9 mouse cellular contexts compared by ENCODE assay signal in genomic region chr6:28420865-28421264, GRCm38 (mm10). TPM values are rescaled to one million over a fixed set of nuclear protein-coding genes. Genes with fewer than 3 reads are reported as not detected.
DNase-seq lines count a peak whose midpoint lies in the region; ATAC-seq and TF ChIP-seq lines count a peak whose summit lies in the region.
"Had no signal": no experiment of that assay in that cellular context is flagged by ENCODE, and none has a peak within 500 bp of the region (broad histone marks: within the 10 kb centered on the region; RNA-seq: fewer than 3 reads in every experiment).

No protein-coding gene starts in this region.

- peaks cover 9% of the 10 kb centered on the region for H3K36me3 ChIP-seq in liver, adult 2 months (ENCODE audit: control insufficient read depth, insufficient read depth, low read length)
- H3K36me3 ChIP-seq in embryonic facial prominence, embryonic 14.5 days (ENCODE audit: control insufficient read depth, insufficient read depth, low read length), result peaks cover 31% of the 10 kb centered on the region
- peaks cover 10% of the 10 kb centered on the region; the same call in 1 of the 2 replicates for H3K36me3 ChIP-seq in intestine, embryonic 16.5 days (ENCODE audit: control insufficient read depth, insufficient read depth, low read length)
- peaks cover 35% of the 10 kb centered on the region for H3K36me3 ChIP-seq in neural tube, embryonic 12.5 days

- no peak for TF ChIP-seq CTCF in liver, adult 2 months (IDR thresholded peaks at IDR 0.05; ENCODE audit: low read depth, low read length)

- no peaks in the 10 kb centered on the region for H3K9me3 ChIP-seq in embryonic facial prominence, embryonic 14.5 days (ENCODE audit: control insufficient read depth, low read length)
- H3K9me3 ChIP-seq in intestine, embryonic 16.5 days (ENCODE audit: control insufficient read depth, low read length), result no peaks in the 10 kb centered on the region
- no peaks in the 10 kb centered on the region for H3K9me3 ChIP-seq in neural tube, embryonic 12.5 days

- WGBS in liver, adult 2 months, result 4% methylated on average over 13 of the region's 13 CpGs
- 16% methylated on average over 13 of the region's 13 CpGs for WGBS in embryonic facial prominence, embryonic 14.5 days
- 17% methylated on average over 13 of the region's 13 CpGs for WGBS in intestine, embryonic 16.5 days
- WGBS in neural tube, embryonic 12.5 days, result 23% methylated on average over 13 of the region's 13 CpGs

- ATAC-seq in embryonic facial prominence, embryonic 14.5 days (ENCODE audit: low read depth), result no peak
- no peak for ATAC-seq in intestine, embryonic 16.5 days
- no peak for ATAC-seq in neural tube, embryonic 12.5 days (ENCODE audit: low FRiP score, low read depth)

- H3K4me1 ChIP-seq in liver, adult 2 months (ENCODE audit: control insufficient read depth, insufficient read depth, low read length), result peaks cover 37% of the 10 kb centered on the region
- peaks cover 24% of the 10 kb centered on the region for H3K4me1 ChIP-seq in embryonic facial prominence, embryonic 14.5 days (ENCODE audit: control insufficient read depth, insufficient read depth, low read length)
- peaks cover 29% of the 10 kb centered on the region for H3K4me1 ChIP-seq in intestine, embryonic 16.5 days (ENCODE audit: control insufficient read depth, insufficient read depth, low read length)
- H3K4me1 ChIP-seq in neural tube, embryonic 12.5 days, result peaks cover 36% of the 10 kb centered on the region

- peak overlapping the region; percentile 66 for H3K4me3 ChIP-seq in liver, adult 2 months (ENCODE audit: insufficient read depth, low read depth, low read length)
- peak overlapping the region; percentile 85 for H3K4me3 ChIP-seq in embryonic facial prominence, embryonic 14.5 days (ENCODE audit: low read depth, low read length)
- H3K4me3 ChIP-seq in intestine, embryonic 16.5 days (ENCODE audit: low read length), result peak overlapping the region; percentile 88
- peak overlapping the region; percentile 84 for H3K4me3 ChIP-seq in neural tube, embryonic 12.5 days

- DNase-seq in liver, adult 2 months (ENCODE audit: extremely low read depth, low read depth, low spot score), result peak; percentile 28
- DNase-seq in liver, result no peak
- DNase-seq in embryonic facial prominence, embryonic 14.5 days (ENCODE audit: low spot score), result no peak
- no peak for DNase-seq in T-cell, adult 2 months (ENCODE audit: low spot score)
- DNase-seq in urinary bladder, postnatal 4 days (ENCODE audit: low spot score in 2 of 2), result no peak
- no peak for DNase-seq in gastrocnemius, postnatal 25 days

- peaks cover 20% of the 10 kb centered on the region; the same call in 1 of the 2 replicates for H3K79me2 ChIP-seq in liver, adult 2 months (ENCODE audit: control insufficient read depth, insufficient read depth, low read length)

- no peaks in the 10 kb centered on the region for H3K27me3 ChIP-seq in liver, adult 2 months (ENCODE audit: control insufficient read depth, insufficient read depth, low read length)
- no peaks in the 10 kb centered on the region for H3K27me3 ChIP-seq in embryonic facial prominence, embryonic 14.5 days (replicated peaks; ENCODE audit: control insufficient read depth, insufficient read depth, low read length)
- H3K27me3 ChIP-seq in intestine, embryonic 16.5 days (replicated peaks; ENCODE audit: control insufficient read depth, insufficient read depth, low read length), result no peaks in the 10 kb centered on the region
- no peaks in the 10 kb centered on the region for H3K27me3 ChIP-seq in neural tube, embryonic 12.5 days (replicated peaks)

- TF ChIP-seq POLR2A in liver, adult 2 months (IDR thresholded peaks at IDR 0.05; ENCODE audit: extremely low read depth, insufficient read depth, low read length), result no peak

- peak overlapping the region; percentile 81 for H3K9ac ChIP-seq in liver, adult 2 months (ENCODE audit: low read depth, low read length)
- peak overlapping the region; percentile 84 for H3K9ac ChIP-seq in embryonic facial prominence, embryonic 14.5 days (ENCODE audit: low read depth, low read length)
- H3K9ac ChIP-seq in intestine, embryonic 16.5 days (ENCODE audit: low read depth, low read length), result peak overlapping the region; percentile 86
- peak overlapping the region; percentile 85 for H3K9ac ChIP-seq in neural tube, embryonic 12.5 days

- peak overlapping the region; percentile 72 for H3K27ac ChIP-seq in liver, adult 2 months (replicated peaks; ENCODE audit: insufficient read depth, low read depth, low read length)
- H3K27ac ChIP-seq in embryonic facial prominence, embryonic 14.5 days (replicated peaks; ENCODE audit: low read depth, low read length), result peak overlapping the region; percentile 54; the same call in 1 of the 2 replicates
- H3K27ac ChIP-seq in intestine, embryonic 16.5 days (ENCODE audit: low read length), result peak overlapping the region; percentile 81
- no peak overlapping the region; the same call in 1 of the 2 replicates for H3K27ac ChIP-seq in neural tube, embryonic 12.5 days

- peak overlapping the region; percentile 85 for H3K4me2 ChIP-seq in embryonic facial prominence, embryonic 14.5 days (ENCODE audit: low read depth, low read length)
- H3K4me2 ChIP-seq in intestine, embryonic 16.5 days (ENCODE audit: low read depth, low read length), result peak overlapping the region; percentile 93
- H3K4me2 ChIP-seq in neural tube, embryonic 12.5 days (replicated peaks), result peak overlapping the region; percentile 91

RNA-seq across cellular contexts. Expression of gene Arf5, which starts 2.5 kb away (rescaled TPM):
- total RNA-seq in liver, adult 2 months (2014; rRNA removed), result 165 and 194 TPM in 2 replicates
- 215 and 326 TPM in 2 replicates for polyA plus RNA-seq in liver, adult 2 months (2012; rRNA removed)
- 353 and 373 TPM in 2 replicates for polyA plus RNA-seq in embryonic facial prominence, embryonic 14.5 days (2014; fragmentation: Nextera tagmentation; extraction: Ambion mirVana)
- polyA plus RNA-seq in intestine, embryonic 16.5 days (2015; fragmentation: Nextera tagmentation; extraction: Ambion mirVana), result 271 and 273 TPM in 2 replicates
- 346 and 362 TPM in 2 replicates for polyA plus RNA-seq in neural tube, embryonic 12.5 days (2016; fragmentation: Nextera tagmentation; extraction: Ambion mirVana)
- total RNA-seq in gastrocnemius, postnatal 25 days (2021), result 10 to 100 TPM; 79.8 to 88.0 TPM

RNA-seq across cellular contexts. Expression of gene Fscn3, which starts 6.7 kb away (rescaled TPM):
- 0.09 TPM in 1 of 2 replicates, not detected in the other for total RNA-seq in liver, adult 2 months (2014; rRNA removed)
- 0.06 TPM in 1 of 2 replicates, not detected in the other for polyA plus RNA-seq in liver, adult 2 months (2012; rRNA removed)
- polyA plus RNA-seq in embryonic facial prominence, embryonic 14.5 days (2014; fragmentation: Nextera tagmentation; extraction: Ambion mirVana), result not detected in 2 replicates
- polyA plus RNA-seq in intestine, embryonic 16.5 days (2015; fragmentation: Nextera tagmentation; extraction: Ambion mirVana), result 0.07 TPM in 1 of 2 replicates, not detected in the other
- not detected in 2 replicates for polyA plus RNA-seq in neural tube, embryonic 12.5 days (2016; fragmentation: Nextera tagmentation; extraction: Ambion mirVana)
- not detected for total RNA-seq in gastrocnemius, postnatal 25 days (2021)

RNA-seq across cellular contexts. Expression of gene Gcc1, which starts 7.3 kb away (rescaled TPM):
- 9.9 and 12.0 TPM in 2 replicates for total RNA-seq in liver, adult 2 months (2014; rRNA removed)
- 3.9 and 4.3 TPM in 2 replicates for polyA plus RNA-seq in liver, adult 2 months (2012; rRNA removed)
- 6.8 and 8.4 TPM in 2 replicates for polyA plus RNA-seq in embryonic facial prominence, embryonic 14.5 days (2014; fragmentation: Nextera tagmentation; extraction: Ambion mirVana)
- polyA plus RNA-seq in intestine, embryonic 16.5 days (2015; fragmentation: Nextera tagmentation; extraction: Ambion mirVana), result 8.4 and 8.6 TPM in 2 replicates
- 12.8 and 13.8 TPM in 2 replicates for polyA plus RNA-seq in neural tube, embryonic 12.5 days (2016; fragmentation: Nextera tagmentation; extraction: Ambion mirVana)
- total RNA-seq in gastrocnemius, postnatal 25 days (2021), result 1 to 10 TPM; 5.8 to 6.6 TPM

RNA-seq across cellular contexts. Expression of gene Zfp800, which starts 23.1 kb away (rescaled TPM):
- total RNA-seq in liver, adult 2 months (2014; rRNA removed), result 8.7 and 12.3 TPM in 2 replicates
- 1.5 and 1.7 TPM in 2 replicates for polyA plus RNA-seq in liver, adult 2 months (2012; rRNA removed)
- 17.7 and 19.9 TPM in 2 replicates for polyA plus RNA-seq in embryonic facial prominence, embryonic 14.5 days (2014; fragmentation: Nextera tagmentation; extraction: Ambion mirVana)
- 22.6 and 23.2 TPM in 2 replicates for polyA plus RNA-seq in intestine, embryonic 16.5 days (2015; fragmentation: Nextera tagmentation; extraction: Ambion mirVana)
- polyA plus RNA-seq in neural tube, embryonic 12.5 days (2016; fragmentation: Nextera tagmentation; extraction: Ambion mirVana), result 22.0 and 27.1 TPM in 2 replicates
- total RNA-seq in gastrocnemius, postnatal 25 days (2021), result 1 to 10 TPM; 5.1 to 5.5 TPM

RNA-seq across cellular contexts. Expression of gene Pax4, which starts 28.3 kb away (rescaled TPM):
- total RNA-seq in liver, adult 2 months (2014; rRNA removed), result not detected in 2 replicates
- not detected in 2 replicates for polyA plus RNA-seq in liver, adult 2 months (2012; rRNA removed)
- not detected in 2 replicates for polyA plus RNA-seq in embryonic facial prominence, embryonic 14.5 days (2014; fragmentation: Nextera tagmentation; extraction: Ambion mirVana)
- 1.8 and 2.6 TPM in 2 replicates for polyA plus RNA-seq in intestine, embryonic 16.5 days (2015; fragmentation: Nextera tagmentation; extraction: Ambion mirVana)
- polyA plus RNA-seq in neural tube, embryonic 12.5 days (2016; fragmentation: Nextera tagmentation; extraction: Ambion mirVana), result not detected in 2 replicates
- not detected for total RNA-seq in gastrocnemius, postnatal 25 days (2021)
- polyA plus RNA-seq: brain, embryonic 14.5 days had no signal
